Mouse (Mus musculus): ENCODE data around the gene Atp6v0b.

- TF ChIP-seq CTCF (IDR thresholded peaks at IDR 0.05; ENCODE audit: borderline replicate concordance, control insufficient read depth, extremely low read depth, insufficient read depth, low read length, poor library complexity) (peak; percentile 82), POLR2A (IDR thresholded peaks at IDR 0.05; ENCODE audit: control insufficient read depth, extremely low read depth, insufficient read depth, low read length, poor library complexity) (no peak)
These were observed 41.1 kb upstream of the Atp6v0b start for GRCm38 (mm10) chr4:117928234-117928633.
